Mouse (Mus musculus) intestine, embryonic 16.5 days (tissue): ENCODE measurements at regions not wholly inside any gene's neighbourhood (a gene's known extent, or its start where the extent isn't known, plus 50 kb on each side); places are given as distances from the start of the nearest gene placed in this dataset.
A peak's percentile ranks its signal among the peaks of the same experiment; 100 is the strongest.

Experiments used
- ATAC-seq: fragments of 200-750 bp; cut with Nextera tagmentation; 2 replicates; pipeline ENCODE4 v1.8.0; 2017; ENCODE audit warnings: moderate TSS enrichment, moderate library complexity
- H3K27ac ChIP-seq: fragments of 300-500 bp; sonication (generic); 2 replicates; pipeline ENCODE4 v1.5.1; 2014; ENCODE audit warnings: mild to moderate bottlenecking, low read length
- H3K27me3 ChIP-seq: fragments of 300-500 bp; sonication (generic); replicated peaks from 2 replicates; pipeline ENCODE4 v1.6.1; 2014; ENCODE audit warnings: low read length, control low read depth, mixed read lengths; ENCODE audit not compliant: control insufficient read depth, insufficient read depth
- H3K36me3 ChIP-seq: fragments of 300-500 bp; sonication (generic); 2 replicates; pipeline ENCODE4 v1.6.1; 2014; ENCODE audit warnings: low read length, control low read depth; ENCODE audit not compliant: control insufficient read depth, insufficient read depth
- H3K4me1 ChIP-seq: fragments of 300-500 bp; sonication (generic); 2 replicates; pipeline ENCODE4 v1.6.1; 2014; ENCODE audit warnings: low read length, control low read depth, mixed read lengths; ENCODE audit not compliant: control insufficient read depth, insufficient read depth
- H3K4me2 ChIP-seq: fragments of 300-500 bp; sonication (generic); 2 replicates; pipeline ENCODE4 v1.6.1; 2014; ENCODE audit warnings: low read depth, low read length, control low read depth
- H3K4me3 ChIP-seq: fragments of 300-500 bp; sonication (generic); 2 replicates; pipeline ENCODE4 v1.5.1; 2014; ENCODE audit warnings: mild to moderate bottlenecking, low read length
- H3K9ac ChIP-seq: fragments of 300-500 bp; sonication (generic); 2 replicates; pipeline ENCODE4 v1.6.1; 2014; ENCODE audit warnings: low read depth, low read length
- H3K9me3 ChIP-seq: fragments of 300-500 bp; sonication (generic); 2 replicates; pipeline ENCODE4 v1.6.1; 2016; ENCODE audit warnings: low read length, control low read depth; ENCODE audit not compliant: control insufficient read depth
- WGBS: fragments of 180-500 bp; shearing (Covaris S2); extraction: QIAGEN DNeasy Blood & Tissue Kit; methylation state at CpG from one replicate; pipeline ENCODE4 v1.1.7; 2014; 5-methylcytosine and 5-hydroxymethylcytosine counted together

DNA sequence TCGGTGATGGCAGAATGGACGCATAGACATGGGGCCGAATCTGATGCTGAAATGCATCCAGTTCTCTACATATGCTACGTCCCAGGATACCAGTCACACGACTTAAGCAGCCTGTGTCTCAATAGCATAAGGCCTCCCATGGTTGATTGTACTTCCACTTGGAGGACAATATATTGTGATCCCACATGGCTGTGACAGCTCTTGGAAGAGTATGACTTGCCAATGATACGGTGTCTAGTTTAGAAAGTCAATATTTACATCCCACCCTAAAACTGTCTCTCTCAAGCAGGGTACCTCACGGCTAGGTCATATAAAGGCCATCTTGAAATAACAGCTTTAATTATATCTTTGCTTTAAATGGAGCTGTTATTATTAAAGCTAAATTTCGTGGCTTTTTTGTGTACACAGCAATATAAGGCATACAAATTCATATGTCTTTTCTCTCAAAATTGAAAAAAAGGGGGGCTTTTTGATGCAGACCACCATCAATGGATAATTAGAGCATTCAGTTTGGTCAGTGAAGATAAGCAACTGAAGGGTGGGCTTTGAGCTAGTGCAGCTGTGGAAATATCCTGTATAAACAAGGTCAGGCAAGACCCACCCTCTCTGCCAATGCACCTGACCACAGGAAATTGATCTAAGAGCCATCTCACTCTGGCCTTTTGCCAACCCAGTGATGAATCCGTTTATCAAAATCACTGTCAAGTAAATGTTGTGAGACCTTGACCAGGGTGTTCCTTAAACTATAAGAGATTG is 551.9 kb upstream of the Map3k7 start:
- no peak overlapping the region for H3K9ac ChIP-seq
- no peak for ATAC-seq
- no peaks in the 10 kb centered on the region for H3K4me1 ChIP-seq
- H3K4me2 ChIP-seq: no peak overlapping the region
- no peak overlapping the region for H3K4me3 ChIP-seq
- no peak overlapping the region for H3K27ac ChIP-seq
- WGBS: 62% methylated on average over 9 of the region's 9 CpGs
- H3K27me3 ChIP-seq: no peaks in the 10 kb centered on the region
- no peaks in the 10 kb centered on the region for H3K36me3 ChIP-seq
- H3K9me3 ChIP-seq: no peaks in the 10 kb centered on the region

DNA sequence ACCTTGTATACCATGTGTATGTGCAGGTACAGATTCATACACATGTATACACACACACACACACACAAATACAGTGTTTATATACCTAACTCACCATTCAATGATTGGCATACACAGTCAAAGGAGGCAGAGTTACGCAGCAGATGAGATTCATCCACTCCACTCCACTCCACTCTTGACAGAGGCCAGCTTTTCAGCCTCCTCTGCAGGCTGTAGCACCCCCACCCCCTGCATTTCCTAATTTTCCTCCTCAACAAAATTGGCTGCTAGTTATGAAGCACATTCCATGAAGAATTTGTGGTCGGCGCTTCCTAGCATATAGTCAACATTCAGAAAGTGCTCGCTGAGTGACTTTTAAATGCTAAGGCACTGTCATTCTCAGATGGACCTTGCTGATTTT is 546.7 kb upstream of the Map3k7 start:
- Histone ChIP-seq H3K4me1 (no peaks in the 10 kb centered on the region), H3K9ac (no peak overlapping the region), H3K9me3 (no peaks in the 10 kb centered on the region), H3K4me3 (no peak overlapping the region), H3K27ac (no peak overlapping the region), H3K27me3 (no peaks in the 10 kb centered on the region), H3K36me3 (no peaks in the 10 kb centered on the region), H3K4me2 (no peak overlapping the region)
- WGBS: 72% methylated on average over 4 of the region's 4 CpGs
- ATAC-seq: no peak

DNA sequence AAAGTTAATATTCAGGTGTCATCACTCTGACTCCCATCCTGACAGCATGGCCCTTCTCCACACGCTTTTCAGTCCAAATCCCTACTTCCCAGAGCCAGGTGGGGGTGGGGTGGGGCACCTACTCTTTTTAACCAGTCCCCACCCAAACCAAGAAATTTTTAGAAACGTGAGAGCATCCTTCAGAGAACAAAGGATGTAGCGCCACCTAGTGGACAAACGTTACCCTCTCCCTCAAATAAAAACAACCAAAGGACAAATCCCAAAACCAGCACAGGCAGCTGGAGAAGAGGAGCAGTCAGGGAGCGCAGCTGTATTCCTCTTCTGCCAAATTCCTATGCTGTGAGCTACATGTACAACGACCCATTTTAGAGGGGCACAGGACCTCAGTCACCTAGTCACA is 544.7 kb upstream of the Map3k7 start:
- Histone ChIP-seq H3K9ac (no peak overlapping the region), H3K9me3 (no peaks in the 10 kb centered on the region), H3K4me3 (no peak overlapping the region), H3K27me3 (no peaks in the 10 kb centered on the region), H3K27ac (no peak overlapping the region), H3K36me3 (no peaks in the 10 kb centered on the region), H3K4me2 (no peak overlapping the region), H3K4me1 (no peaks in the 10 kb centered on the region)
- 11% methylated on average over 6 of the region's 6 CpGs for WGBS
- no peak for ATAC-seq

DNA sequence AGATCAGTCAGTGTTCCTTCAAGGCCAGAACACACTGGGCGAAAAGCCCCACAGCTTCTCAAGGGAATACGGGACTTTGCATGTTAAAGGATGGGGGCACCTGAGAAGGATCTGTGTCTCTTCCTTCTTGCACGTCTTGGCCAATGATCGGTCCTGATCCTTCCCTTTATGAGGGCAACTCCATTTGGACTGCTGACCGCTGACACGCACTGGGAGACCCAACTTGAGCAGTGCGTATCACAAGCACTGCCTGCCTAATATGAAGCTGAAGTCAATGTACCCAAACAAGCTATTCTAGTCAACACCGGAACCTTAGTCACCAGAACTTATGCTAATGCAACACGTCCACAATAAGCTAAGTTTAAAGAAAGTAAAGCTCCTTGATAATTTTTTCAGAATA is 543.7 kb upstream of the Map3k7 start:
- Histone ChIP-seq H3K4me3 (no peak overlapping the region), H3K36me3 (no peaks in the 10 kb centered on the region), H3K9ac (no peak overlapping the region), H3K4me2 (no peak overlapping the region), H3K27me3 (no peaks in the 10 kb centered on the region), H3K9me3 (no peaks in the 10 kb centered on the region), H3K4me1 (no peaks in the 10 kb centered on the region), H3K27ac (no peak overlapping the region)
- ATAC-seq: no peak
- 88% methylated on average over 9 of the region's 9 CpGs for WGBS

DNA sequence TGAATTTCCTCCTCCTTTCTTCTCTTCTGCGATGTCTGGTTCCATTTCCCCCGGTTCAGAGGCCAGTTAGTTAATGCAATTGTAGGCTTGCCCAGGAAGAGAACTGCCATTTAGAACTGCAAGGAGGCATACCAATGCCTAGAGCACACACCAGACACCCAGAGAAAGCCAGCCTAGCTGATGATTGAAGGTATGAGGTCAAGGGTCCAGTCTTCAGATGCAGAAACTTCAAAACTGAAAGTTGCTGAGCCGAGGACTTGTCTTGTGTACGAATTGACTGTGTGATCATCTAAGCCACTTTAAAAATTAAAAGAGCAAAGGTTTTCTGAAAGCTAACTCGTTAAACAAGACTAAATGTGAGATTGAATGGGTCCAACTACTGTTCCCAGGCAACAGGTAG is 542.5 kb upstream of the Map3k7 start:
- ATAC-seq: peak; percentile 54; the same call in 1 of the 2 replicates
- Histone ChIP-seq H3K4me2 (no peak overlapping the region), H3K27me3 (no peaks in the 10 kb centered on the region), H3K9me3 (no peaks in the 10 kb centered on the region), H3K4me1 (peaks cover 4% of the 10 kb centered on the region; the same call in 1 of the 2 replicates), H3K9ac (no peak overlapping the region), H3K36me3 (no peaks in the 10 kb centered on the region), H3K27ac (no peak overlapping the region), H3K4me3 (no peak overlapping the region)
- 65% methylated on average over 5 of the region's 5 CpGs for WGBS

DNA sequence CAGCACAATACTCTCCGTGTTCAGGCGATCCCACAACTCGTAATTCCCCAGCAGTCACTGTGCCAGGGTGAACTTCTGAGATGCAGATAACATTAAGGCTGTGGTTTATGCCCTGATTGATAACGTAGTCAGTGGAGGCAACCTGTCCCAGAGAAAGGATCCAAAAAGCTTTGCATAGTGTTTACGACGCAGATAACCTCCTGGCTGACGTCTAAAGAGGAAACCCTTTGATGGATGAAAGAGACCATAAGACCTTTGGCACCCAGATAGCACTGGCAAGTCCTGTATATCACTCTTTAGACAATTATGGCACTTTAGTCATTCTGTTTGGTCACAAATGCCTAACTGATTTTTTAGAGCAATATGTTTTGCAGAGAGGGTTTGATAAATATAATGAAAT is 538.8 kb upstream of the Map3k7 start:
- no peak overlapping the region for H3K9ac ChIP-seq
- H3K36me3 ChIP-seq: no peaks in the 10 kb centered on the region
- H3K4me2 ChIP-seq: no peak overlapping the region
- 40% methylated on average over 7 of the region's 7 CpGs for WGBS
- H3K27ac ChIP-seq: no peak overlapping the region
- peak; percentile 73 for ATAC-seq
- H3K9me3 ChIP-seq: no peaks in the 10 kb centered on the region
- peaks cover 4% of the 10 kb centered on the region; the same call in 1 of the 2 replicates for H3K4me1 ChIP-seq
- H3K4me3 ChIP-seq: no peak overlapping the region
- no peaks in the 10 kb centered on the region for H3K27me3 ChIP-seq

DNA sequence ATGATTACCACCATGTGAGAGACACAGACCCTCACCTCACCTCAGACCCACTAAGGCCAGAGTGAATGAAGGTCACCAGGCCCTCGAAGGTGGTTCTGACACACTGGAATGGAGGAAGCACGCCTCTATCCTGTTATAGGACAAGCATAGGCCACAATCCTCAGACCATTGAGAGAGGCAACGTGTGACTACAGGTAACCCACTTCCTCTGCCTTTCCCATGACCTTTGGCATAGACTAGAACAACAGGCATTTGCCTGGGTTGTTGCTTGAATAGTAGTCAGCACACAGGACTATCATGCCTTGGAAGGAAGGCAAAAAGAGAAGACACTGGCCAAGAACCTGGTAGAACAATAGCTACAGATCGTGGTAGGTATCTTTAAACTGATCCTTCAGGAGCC is 538.2 kb upstream of the Map3k7 start:
- H3K27me3 ChIP-seq: no peaks in the 10 kb centered on the region
- WGBS: 65% methylated on average over 4 of the region's 4 CpGs
- H3K4me3 ChIP-seq: no peak overlapping the region
- H3K27ac ChIP-seq: no peak overlapping the region
- H3K4me2 ChIP-seq: no peak overlapping the region
- H3K4me1 ChIP-seq: peaks cover 4% of the 10 kb centered on the region; the same call in 1 of the 2 replicates
- peak; percentile 21; the same call in 1 of the 2 replicates for ATAC-seq
- H3K9me3 ChIP-seq: no peaks in the 10 kb centered on the region
- no peak overlapping the region for H3K9ac ChIP-seq
- no peaks in the 10 kb centered on the region for H3K36me3 ChIP-seq

DNA sequence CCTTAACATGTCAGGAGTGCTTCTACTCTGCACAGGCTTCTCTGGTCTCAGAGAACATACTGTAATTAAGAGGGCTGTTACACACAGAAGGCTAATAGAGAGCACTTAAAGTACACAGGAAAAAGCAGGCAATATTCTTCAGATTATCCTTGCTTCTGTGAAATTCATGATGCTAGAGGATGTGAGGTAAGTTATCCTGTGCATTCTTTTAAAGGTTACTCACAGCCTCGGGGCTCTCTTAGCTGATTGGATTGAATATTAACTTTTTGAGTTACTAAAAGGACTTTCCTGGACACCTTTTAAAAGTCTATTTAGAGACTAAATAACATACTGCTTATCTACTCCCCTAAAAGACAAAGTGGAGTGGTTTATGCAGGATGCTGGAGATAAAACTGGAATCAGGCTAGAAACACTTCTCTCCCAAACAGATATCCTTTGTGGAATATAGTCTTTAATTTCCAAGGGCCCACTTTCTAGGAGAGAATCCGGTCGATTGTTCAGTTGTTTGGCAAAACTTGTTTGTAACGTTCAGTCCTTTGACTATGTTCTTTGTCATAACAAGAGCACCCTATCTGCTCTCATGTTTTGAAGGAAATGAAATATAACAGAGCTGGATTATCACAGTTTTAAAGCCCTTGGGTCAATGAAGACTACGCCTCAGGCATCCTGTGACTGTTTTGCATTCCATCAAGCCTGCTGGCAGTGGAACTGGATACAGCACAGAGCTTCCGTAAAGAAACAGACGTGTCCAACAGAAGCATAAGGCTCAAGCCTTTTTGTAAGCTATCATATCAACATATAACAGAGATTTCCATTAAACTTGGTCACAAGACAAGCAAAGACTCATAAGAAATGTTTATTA is 537.5 kb upstream of the Map3k7 start:
- 31% methylated on average over 7 of the region's 7 CpGs for WGBS
- no peaks in the 10 kb centered on the region for H3K27me3 ChIP-seq
- no peak overlapping the region for H3K4me3 ChIP-seq
- no peak overlapping the region for H3K4me2 ChIP-seq
- no peak overlapping the region for H3K9ac ChIP-seq
- peaks cover 4% of the 10 kb centered on the region; the same call in 1 of the 2 replicates for H3K4me1 ChIP-seq
- ATAC-seq: no peak
- H3K36me3 ChIP-seq: no peaks in the 10 kb centered on the region
- no peaks in the 10 kb centered on the region for H3K9me3 ChIP-seq
- H3K27ac ChIP-seq: no peak overlapping the region

DNA sequence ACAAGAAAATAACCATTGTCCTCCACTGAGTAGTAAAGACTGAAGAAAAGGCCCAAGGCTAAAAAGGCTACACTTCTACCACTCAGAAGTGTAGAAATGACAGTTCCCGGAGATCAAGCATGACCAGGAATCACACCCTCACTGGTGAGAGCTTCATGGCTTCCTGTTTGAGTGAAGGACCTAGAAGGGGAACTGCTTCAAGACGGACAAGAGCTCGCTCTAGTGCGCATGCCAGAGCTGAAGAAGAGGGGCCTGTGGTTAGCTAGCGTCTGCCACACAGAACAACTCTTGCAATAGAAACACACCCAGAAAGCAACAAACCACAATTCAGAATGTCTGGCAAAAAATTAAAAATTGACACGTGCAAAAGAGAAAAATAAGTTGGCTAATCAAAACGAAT is 530.0 kb upstream of the Map3k7 start:
- no peak for ATAC-seq
- no peak overlapping the region for H3K4me3 ChIP-seq
- no peak overlapping the region for H3K27ac ChIP-seq
- WGBS: 83% methylated on average over 7 of the region's 7 CpGs
- H3K4me2 ChIP-seq: no peak overlapping the region
- no peaks in the 10 kb centered on the region for H3K9me3 ChIP-seq
- H3K36me3 ChIP-seq: no peaks in the 10 kb centered on the region
- H3K4me1 ChIP-seq: no peaks in the 10 kb centered on the region
- no peak overlapping the region for H3K9ac ChIP-seq
- no peaks in the 10 kb centered on the region for H3K27me3 ChIP-seq
